Mouse (Mus musculus) lung, embryonic 15.5 days (tissue): ENCODE measurements at regions not wholly inside any gene's neighbourhood (a gene's known extent, or its start where the extent isn't known, plus 50 kb on each side); places are given as distances from the start of the nearest gene placed in this dataset.
"Not testable (repeated sequence)": the region's sequence is repeated elsewhere in the genome, so short reads cannot be mapped to it uniquely, and the experiment has no call there.

Experiments
- ATAC-seq: fragments of 200-750 bp; cut with Nextera tagmentation; 2 replicates; pipeline ENCODE4 v1.8.0; 2017; ENCODE audit warnings: moderate number of reproducible peaks, borderline replicate concordance; ENCODE audit not compliant: low FRiP score, low TSS enrichment; ENCODE audit errors: extremely low read depth
- H3K27ac ChIP-seq: fragments of 300-500 bp; sonication (generic); 2 replicates; pipeline ENCODE4 v1.5.1; 2015; ENCODE audit warnings: moderate library complexity, mild to moderate bottlenecking, inconsistent platforms
- H3K27me3 ChIP-seq: fragments of 300-500 bp; sonication (generic); 2 replicates; pipeline ENCODE4 v1.6.1; 2015; ENCODE audit warnings: inconsistent platforms
- H3K36me3 ChIP-seq: fragments of 300-500 bp; sonication (generic); 2 replicates; pipeline ENCODE4 v1.6.1; 2015; ENCODE audit warnings: inconsistent platforms
- H3K4me1 ChIP-seq: fragments of 300-500 bp; sonication (generic); 2 replicates; pipeline ENCODE4 v1.6.1; 2015; ENCODE audit warnings: inconsistent platforms
- H3K4me2 ChIP-seq: fragments of 300-500 bp; sonication (generic); 2 replicates; pipeline ENCODE4 v1.6.1; 2015; ENCODE audit warnings: inconsistent platforms, mild to moderate bottlenecking, moderate library complexity
- H3K4me3 ChIP-seq: fragments of 300-500 bp; sonication (generic); 2 replicates; pipeline ENCODE4 v1.5.1; 2015; ENCODE audit warnings: mild to moderate bottlenecking, inconsistent platforms
- H3K9ac ChIP-seq: fragments of 300-500 bp; sonication (generic); 2 replicates; pipeline ENCODE4 v1.6.1; 2015; ENCODE audit warnings: inconsistent platforms
- H3K9me3 ChIP-seq: fragments of 300-500 bp; sonication (generic); 2 replicates; pipeline ENCODE4 v1.6.1; 2016; ENCODE audit warnings: inconsistent platforms
- WGBS: fragments of 180-500 bp; shearing (Covaris S2); methylation state at CpG from one replicate; pipeline ENCODE4 v1.1.7; 2015; 5-methylcytosine and 5-hydroxymethylcytosine counted together

- not testable (repeated sequence) for ATAC-seq, H3K4me3 ChIP-seq, H3K4me1 ChIP-seq, H3K27ac ChIP-seq, H3K9ac ChIP-seq, H3K4me2 ChIP-seq, H3K36me3 ChIP-seq, H3K27me3 ChIP-seq, H3K9me3 ChIP-seq
- WGBS, result 88% methylated on average over 3 of the region's 3 CpGs
Measured at GRCm38 (mm10) chr16:56323828-56324227, 119.7 kb downstream of the Impg2 start.

- Histone ChIP-seq H3K4me1 (0 out of 2 replicates have a peak, but pooled peaks cover 6% of the 10 kb centered on the region), H3K27me3 (no peaks in the 10 kb centered on the region), H3K36me3 (no peaks in the 10 kb centered on the region), H3K4me2 (no peak overlapping the region), H3K9ac (no peak overlapping the region), H3K27ac (peak overlapping the region; percentile 55), H3K9me3 (no peaks in the 10 kb centered on the region), H3K4me3 (no peak overlapping the region)
- peak; percentile 52; the same call in 1 of the 2 replicates for ATAC-seq
Measured at GRCm38 (mm10) chr16:56349415-56349814, 128.3 kb upstream of the Abi3bp start.

GRCm38 (mm10) chr16:56352888-56353287, 124.8 kb upstream of the Abi3bp start:
- Histone ChIP-seq H3K36me3 (no peaks in the 10 kb centered on the region), H3K9ac (no peak overlapping the region), H3K27me3 (no peaks in the 10 kb centered on the region), H3K4me2 (no peak overlapping the region), H3K27ac (no peak overlapping the region), H3K9me3 (no peaks in the 10 kb centered on the region), H3K4me1 (0 out of 2 replicates have a peak, but pooled peaks cover 6% of the 10 kb centered on the region), H3K4me3 (no peak overlapping the region)
- ATAC-seq, result no peak
- 43% methylated on average over 3 of the region's 3 CpGs for WGBS

- no peak; the same call in 1 of the 2 replicates for ATAC-seq
Measured at GRCm38 (mm10) chr16:56359101-56359500, 118.6 kb upstream of the Abi3bp start.

GRCm38 (mm10) chr16:56360992-56361391, 116.7 kb upstream of the Abi3bp start:
- Histone ChIP-seq H3K4me1 (no peaks in the 10 kb centered on the region), H3K27me3 (no peaks in the 10 kb centered on the region), H3K9me3 (no peaks in the 10 kb centered on the region), H3K27ac (no peak overlapping the region), H3K9ac (no peak overlapping the region), H3K4me3 (no peak overlapping the region), H3K36me3 (no peaks in the 10 kb centered on the region), H3K4me2 (no peak overlapping the region)
- 0 out of 2 replicates have a peak, but pooled peaks have one; percentile 39 for ATAC-seq
- WGBS, result 5% methylated on average over 1 of the region's 1 CpGs

More at GRCm38 (mm10) chr16:56359101-56359500, 118.6 kb upstream of the Abi3bp start:
- Histone ChIP-seq H3K36me3 (no peaks in the 10 kb centered on the region), H3K4me1 (no peaks in the 10 kb centered on the region), H3K4me2 (no peak overlapping the region), H3K27ac (no peak overlapping the region), H3K9ac (no peak overlapping the region), H3K9me3 (no peaks in the 10 kb centered on the region), H3K4me3 (no peak overlapping the region), H3K27me3 (no peaks in the 10 kb centered on the region)
- WGBS, result 50% methylated on average over 2 of the region's 2 CpGs

GRCm38 (mm10) chr16:56378356-56378755, 99.3 kb upstream of the Abi3bp start:
- 50% methylated on average over 2 of the region's 2 CpGs for WGBS
- Histone ChIP-seq H3K4me2 (no peak overlapping the region), H3K9ac (no peak overlapping the region), H3K9me3 (no peaks in the 10 kb centered on the region), H3K27ac (no peak overlapping the region), H3K27me3 (no peaks in the 10 kb centered on the region), H3K4me1 (no peaks in the 10 kb centered on the region), H3K4me3 (no peak overlapping the region), H3K36me3 (no peaks in the 10 kb centered on the region)
- no peak for ATAC-seq

GRCm38 (mm10) chr16:56380680-56381079, 97.0 kb upstream of the Abi3bp start:
- 63% methylated on average over 4 of the region's 4 CpGs for WGBS
- no peak for ATAC-seq
- Histone ChIP-seq H3K9ac (no peak overlapping the region), H3K27me3 (no peaks in the 10 kb centered on the region), H3K4me1 (no peaks in the 10 kb centered on the region), H3K36me3 (no peaks in the 10 kb centered on the region), H3K4me3 (no peak overlapping the region), H3K9me3 (no peaks in the 10 kb centered on the region), H3K4me2 (no peak overlapping the region), H3K27ac (no peak overlapping the region)

GRCm38 (mm10) chr16:56386539-56386938, 91.1 kb upstream of the Abi3bp start:
- ATAC-seq, result no peak
- Histone ChIP-seq H3K36me3 (no peaks in the 10 kb centered on the region), H3K9me3 (no peaks in the 10 kb centered on the region), H3K9ac (no peak overlapping the region), H3K27me3 (no peaks in the 10 kb centered on the region), H3K4me3 (no peak overlapping the region), H3K27ac (no peak overlapping the region), H3K4me1 (no peaks in the 10 kb centered on the region), H3K4me2 (no peak overlapping the region)
- 66% methylated on average over 4 of the region's 4 CpGs for WGBS

GRCm38 (mm10) chr16:56392843-56393242, 84.8 kb upstream of the Abi3bp start:
- Histone ChIP-seq H3K4me1 (peaks cover 9% of the 10 kb centered on the region; the same call in 1 of the 2 replicates), H3K4me2 (no peak overlapping the region), H3K9ac (no peak overlapping the region), H3K27me3 (no peaks in the 10 kb centered on the region), H3K4me3 (no peak overlapping the region), H3K9me3 (no peaks in the 10 kb centered on the region), H3K27ac (no peak overlapping the region), H3K36me3 (no peaks in the 10 kb centered on the region)
- ATAC-seq, result no peak
- 82% methylated on average over 3 of the region's 3 CpGs for WGBS

- H3K27me3 ChIP-seq, result no peaks in the 10 kb centered on the region
- peak; percentile 42; the same call in 1 of the 2 replicates for ATAC-seq
- H3K9me3 ChIP-seq, result no peaks in the 10 kb centered on the region
- no peak overlapping the region for H3K4me2 ChIP-seq
- no peak overlapping the region for H3K4me3 ChIP-seq
- no peaks in the 10 kb centered on the region for H3K36me3 ChIP-seq
- peaks cover 9% of the 10 kb centered on the region; the same call in 1 of the 2 replicates for H3K4me1 ChIP-seq
- H3K27ac ChIP-seq, result no peak overlapping the region
- H3K9ac ChIP-seq, result no peak overlapping the region
- WGBS, result 15% methylated on average over 4 of the region's 4 CpGs
Measured at GRCm38 (mm10) chr16:56396586-56396985, 81.1 kb upstream of the Abi3bp start.

GRCm38 (mm10) chr16:56399541-56399940, 78.1 kb upstream of the Abi3bp start:
- Histone ChIP-seq H3K4me2 (no peak overlapping the region), H3K4me3 (no peak overlapping the region), H3K4me1 (peaks cover 9% of the 10 kb centered on the region; the same call in 1 of the 2 replicates), H3K9ac (no peak overlapping the region), H3K36me3 (no peaks in the 10 kb centered on the region), H3K27me3 (no peaks in the 10 kb centered on the region), H3K9me3 (no peaks in the 10 kb centered on the region), H3K27ac (no peak overlapping the region)
- no peak for ATAC-seq
- WGBS, result 73% methylated on average over 4 of the region's 4 CpGs

- no peak overlapping the region for H3K27ac ChIP-seq
Measured at GRCm38 (mm10) chr16:56423761-56424160, 53.9 kb upstream of the Abi3bp start.

More at GRCm38 (mm10) chr16:56423761-56424160, 53.9 kb upstream of the Abi3bp start:
- no peaks in the 10 kb centered on the region for H3K36me3 ChIP-seq
- no peak overlapping the region for H3K9ac ChIP-seq
- H3K4me3 ChIP-seq, result no peak overlapping the region
- no peaks in the 10 kb centered on the region for H3K9me3 ChIP-seq
- 54% methylated on average over 3 of the region's 3 CpGs for WGBS
- H3K4me1 ChIP-seq, result no peaks in the 10 kb centered on the region
- no peaks in the 10 kb centered on the region for H3K27me3 ChIP-seq
- H3K4me2 ChIP-seq, result no peak overlapping the region
- no peak for ATAC-seq
